Mouse (Mus musculus): ENCODE measurements around the gene Herc2. TPM values are rescaled to one million over a fixed set of nuclear protein-coding genes. Genes with fewer than 3 reads are reported as not detected.

Herc2 gene
- polyA plus RNA-seq, 1 experiment, result 55.4 TPM

GRCm38 (mm10) chr7:56257875-56258441 lies 208.0 kb downstream of the Herc2 start:
- Histone ChIP-seq H3K4me1 (ENCODE audit: control insufficient read depth, insufficient read depth, low read length) (no peaks in the 10 kb centered on the region), H3K4me3 (replicated peaks; ENCODE audit: insufficient read depth, low read depth, low read length) (no peak overlapping the region), H3K27ac (ENCODE audit: insufficient read depth, low read length) (no peak overlapping the region), H3K27me3 (ENCODE audit: control insufficient read depth, insufficient read depth, low read length) (no peaks in the 10 kb centered on the region)
- no peak for DNase-seq
- WGBS, result 81% methylated on average over 3 of the region's 3 CpGs
- TF ChIP-seq POLR2A (IDR thresholded peaks at IDR 0.05; ENCODE audit: borderline replicate concordance, insufficient read depth, low read length) (no peak), CTCF (IDR thresholded peaks at IDR 0.05; ENCODE audit: borderline replicate concordance, insufficient read depth, low read depth, low read length) (no peak)

- H3K4me3 ChIP-seq (replicated peaks; ENCODE audit: insufficient read depth, low read depth, low read length), result no peak overlapping the region
- no peak for DNase-seq
- TF ChIP-seq CTCF (IDR thresholded peaks at IDR 0.05; ENCODE audit: borderline replicate concordance, insufficient read depth, low read depth, low read length) (no peak), POLR2A (IDR thresholded peaks at IDR 0.05; ENCODE audit: borderline replicate concordance, insufficient read depth, low read length) (no peak)
- H3K27ac ChIP-seq (ENCODE audit: insufficient read depth, low read length), result no peak overlapping the region
- 84% methylated on average over 2 of the region's 2 CpGs for WGBS
- H3K27me3 ChIP-seq (ENCODE audit: control insufficient read depth, insufficient read depth, low read length), result no peaks in the 10 kb centered on the region
- no peaks in the 10 kb centered on the region for H3K4me1 ChIP-seq (ENCODE audit: control insufficient read depth, insufficient read depth, low read length)
Observed at GRCm38 (mm10) chr7:56277506-56277905, 227.5 kb downstream of the Herc2 start.

Other genes with a start within 250 kb of the Herc2 start
- gene Cyfip1, start 208.5 kb upstream of the Herc2 start, polyA plus RNA-seq (2012; rRNA removed), result 48.2 and 52.8 TPM in 2 replicates
- 19.5 and 20.5 TPM in 2 replicates for gene Nipa2, start 87.7 kb upstream of the Herc2 start, polyA plus RNA-seq (2012; rRNA removed)
- gene Nipa1, start 30.2 kb upstream of the Herc2 start, polyA plus RNA-seq (2012; rRNA removed), result 28.8 and 30.7 TPM in 2 replicates
- gene Oca2, start 189.6 kb downstream of the Herc2 start, polyA plus RNA-seq (2012; rRNA removed), result 0.36 and 0.39 TPM in 2 replicates